Mouse (Mus musculus) midbrain, postnatal 0 days (tissue): ENCODE results near the gene Apobr. TPM values are rescaled to one million over a fixed set of nuclear protein-coding genes. Genes with fewer than 3 reads are reported as not detected.

Experiments used
- ATAC-seq: fragments of 200-750 bp; cut with Nextera tagmentation; 2 replicates; pipeline ENCODE4 v1.8.0; 2017; ENCODE audit warnings: moderate number of reproducible peaks, mild to moderate bottlenecking, moderate TSS enrichment, moderate library complexity; ENCODE audit not compliant: low FRiP score
- DNase-seq: peaks from one replicate; pipeline ENCODE4 v3.0.0-alpha.2; 2015; ENCODE audit warnings: low spot score
- H3K27ac ChIP-seq: fragments of 300-500 bp; sonication (generic); 2 replicates; pipeline ENCODE4 v1.5.1; 2014; ENCODE audit warnings: low read depth, mild to moderate bottlenecking, low read length, mixed read lengths
- H3K27me3 ChIP-seq: fragments of 300-500 bp; sonication (generic); 2 replicates; pipeline ENCODE4 v1.6.1; 2014; ENCODE audit warnings: low read length, control low read depth, mixed read lengths; ENCODE audit not compliant: insufficient read depth
- H3K36me3 ChIP-seq: fragments of 300-500 bp; sonication (generic); 2 replicates; pipeline ENCODE4 v1.6.1; 2014; ENCODE audit warnings: low read length, control low read depth, mixed read lengths; ENCODE audit not compliant: insufficient read depth
- H3K4me1 ChIP-seq: fragments of 300-500 bp; sonication (generic); 2 replicates; pipeline ENCODE4 v1.6.1; 2014; ENCODE audit warnings: mild to moderate bottlenecking, control low read depth, antibody characterized with exemption, low read length, mixed read lengths; ENCODE audit not compliant: insufficient read depth
- H3K4me2 ChIP-seq: fragments of 300-500 bp; sonication (generic); 2 replicates; pipeline ENCODE4 v1.6.1; 2014; ENCODE audit warnings: low read depth, mild to moderate bottlenecking, low read length, mixed read lengths; ENCODE audit not compliant: poor library complexity, severe bottlenecking
- H3K4me3 ChIP-seq: fragments of 300-500 bp; sonication (generic); 2 replicates; pipeline ENCODE4 v1.5.1; 2014; ENCODE audit warnings: low read depth, mild to moderate bottlenecking, low read length, moderate library complexity
- H3K9ac ChIP-seq: fragments of 300-500 bp; sonication (generic); replicated peaks from 2 replicates; pipeline ENCODE4 v1.6.1; 2014; ENCODE audit warnings: mild to moderate bottlenecking, low read length, moderate library complexity, mixed read lengths; ENCODE audit not compliant: poor library complexity, severe bottlenecking
- H3K9me3 ChIP-seq: fragments of 300-500 bp; sonication (generic); 2 replicates; pipeline ENCODE4 v1.6.1; 2016; ENCODE audit warnings: low read length, control low read depth
- CTCF ChIP-seq: IDR thresholded peaks from 2 replicates; pipeline ENCODE4 v1.5.1; 2016; ENCODE audit warnings: antibody characterized with exemption, mild to moderate bottlenecking
- WGBS: fragments of 180-500 bp; shearing (Covaris S2); extraction: QIAGEN DNeasy Blood & Tissue Kit; methylation state at CpG from one replicate; pipeline ENCODE4 v1.1.7; 2014; 5-methylcytosine and 5-hydroxymethylcytosine counted together
- microRNA-seq: library from miRNA; unstranded; fragments of <30 nt; microRNA quantifications from one replicate; pipeline ENCODE4, GENCODE M21; 2016; ENCODE audit warnings: borderline number of aligned reads
- polyA plus RNA-seq: library from polyadenylated mRNA; unstranded; fragments of >200 nt; fragmentation: Nextera tagmentation; extraction: Ambion mirVana; gene quantifications from 2 replicates; pipeline ENCODE4 v1.2.1, GENCODE M21; 2015
- total RNA-seq: library from RNA; depleted of rRNA; stranded (reverse); fragments of >200 nt; gene quantifications from 2 replicates; pipeline ENCODE4 v1.2.3, GENCODE M21; 2014; rRNA removed

The Apobr gene
- total and polyA plus RNA-seq, 2 experiments from 2014 or later = 0.58 TPM; not detected in 1

DNA sequence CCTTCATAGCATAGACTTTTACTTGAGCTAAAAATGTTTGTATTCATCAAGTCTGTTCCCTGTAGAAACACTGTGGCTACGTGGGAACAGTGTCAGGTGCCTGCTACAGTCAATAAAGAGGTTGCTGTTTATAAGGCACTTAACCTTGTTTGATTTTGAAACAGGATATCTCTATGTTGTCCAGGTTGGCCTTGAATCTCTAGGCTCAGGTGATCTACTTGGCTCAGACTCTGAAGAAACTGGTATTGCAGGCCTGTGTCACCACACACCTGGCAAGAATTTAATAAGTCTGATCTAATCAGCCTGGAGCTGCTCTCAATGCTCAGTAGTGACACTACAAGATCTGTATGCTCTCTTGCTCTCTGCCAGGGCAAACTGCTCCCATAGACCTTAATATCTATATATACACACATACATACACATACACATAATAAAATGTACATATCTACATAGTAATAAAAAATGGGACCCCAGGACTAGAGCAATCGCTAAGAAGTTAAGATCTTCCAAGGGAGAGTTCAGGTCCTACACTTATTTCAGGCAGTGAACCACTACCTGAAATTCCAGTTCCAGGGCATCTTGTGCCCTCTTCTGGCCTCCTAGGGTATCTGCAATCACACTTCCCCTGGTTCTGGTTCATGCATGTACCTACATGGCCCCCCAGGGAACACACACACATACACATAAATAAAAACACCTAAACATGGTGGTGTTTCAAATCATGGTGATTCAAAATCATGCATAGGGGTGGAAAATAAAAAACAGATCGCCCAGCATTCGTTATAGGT lies 52.2 kb downstream of the Apobr start:
- H3K4me2 ChIP-seq = no peak overlapping the region
- H3K9me3 ChIP-seq = no peaks in the 10 kb centered on the region
- no peaks in the 10 kb centered on the region for H3K4me1 ChIP-seq
- TF ChIP-seq CTCF = peak; percentile 75
- WGBS = 14% methylated on average over 4 of the region's 4 CpGs
- H3K27me3 ChIP-seq = no peaks in the 10 kb centered on the region
- H3K36me3 ChIP-seq = no peaks in the 10 kb centered on the region
- peak; percentile 49 for DNase-seq
- H3K9ac ChIP-seq = no peak overlapping the region
- ATAC-seq = no peak
- no peak overlapping the region for H3K4me3 ChIP-seq
- H3K27ac ChIP-seq = no peak overlapping the region

Small RNAs within 50 kb of the gene (microRNA-seq; reads per million reads assigned to microRNA genes)
- 1.7 reads per million for gene Mir7059

Other genes with a start within 250 kb of the Apobr start
- gene Lat, start 215.4 kb upstream of the Apobr start, total RNA-seq = 0.42 TPM in 1 of 2 replicates, not detected in the other
- gene Lat, start 215.4 kb upstream of the Apobr start, polyA plus RNA-seq = 0.39 and 0.69 TPM in 2 replicates
- 97.1 and 119 TPM in 2 replicates for gene Spns1, start 207.5 kb upstream of the Apobr start, total RNA-seq
- 88.9 and 89.5 TPM in 2 replicates for gene Spns1, start 207.5 kb upstream of the Apobr start, polyA plus RNA-seq
- gene Nfatc2ip, start 188.2 kb upstream of the Apobr start, total RNA-seq = 6.0 and 6.7 TPM in 2 replicates
- 2.3 and 2.4 TPM in 2 replicates for gene Nfatc2ip, start 188.2 kb upstream of the Apobr start, polyA plus RNA-seq
- not detected in 2 replicates for gene Cd19, start 170.1 kb upstream of the Apobr start, total RNA-seq
- gene Cd19, start 170.1 kb upstream of the Apobr start, polyA plus RNA-seq = 0.23 TPM in 1 of 2 replicates, not detected in the other
- 20.3 and 21.0 TPM in 2 replicates for gene Rabep2, start 156.2 kb upstream of the Apobr start, total RNA-seq
- gene Rabep2, start 156.2 kb upstream of the Apobr start, polyA plus RNA-seq = 18.5 and 18.7 TPM in 2 replicates
- gene Atp2a1, start 121.8 kb upstream of the Apobr start, total RNA-seq = 0.14 and 0.33 TPM in 2 replicates
- 0.35 and 0.56 TPM in 2 replicates for gene Atp2a1, start 121.8 kb upstream of the Apobr start, polyA plus RNA-seq
- gene Sh2b1, start 109.5 kb upstream of the Apobr start, total RNA-seq = 41.3 and 46.8 TPM in 2 replicates
- gene Sh2b1, start 109.5 kb upstream of the Apobr start, polyA plus RNA-seq = 63.9 and 64.9 TPM in 2 replicates
- 68.6 and 86.2 TPM in 2 replicates for gene Tufm, start 97.6 kb upstream of the Apobr start, total RNA-seq
- 101 and 106 TPM in 2 replicates for gene Tufm, start 97.6 kb upstream of the Apobr start, polyA plus RNA-seq
- 80.5 and 84.0 TPM in 2 replicates for gene Atxn2l, start 81.5 kb upstream of the Apobr start, total RNA-seq
- 52.1 and 65.4 TPM in 2 replicates for gene Atxn2l, start 81.5 kb upstream of the Apobr start, polyA plus RNA-seq
- gene Eif3c, start 18.5 kb upstream of the Apobr start, total RNA-seq = 111 and 123 TPM in 2 replicates
- gene Eif3c, start 18.5 kb upstream of the Apobr start, polyA plus RNA-seq = 179 and 213 TPM in 2 replicates
- 32.1 and 38.9 TPM in 2 replicates for gene Cln3, start 875 bp downstream of the Apobr start, total RNA-seq
- 23.9 and 31.2 TPM in 2 replicates for gene Cln3, start 875 bp downstream of the Apobr start, polyA plus RNA-seq
- gene Il27, start 10.0 kb downstream of the Apobr start, total RNA-seq = not detected in 2 replicates
- not detected in 2 replicates for gene Il27, start 10.0 kb downstream of the Apobr start, polyA plus RNA-seq
- gene Nupr1, start 45.9 kb downstream of the Apobr start, total RNA-seq = 5.7 and 9.9 TPM in 2 replicates
- gene Nupr1, start 45.9 kb downstream of the Apobr start, polyA plus RNA-seq = 16.9 and 21.4 TPM in 2 replicates
- gene Sgf29, start 64.4 kb downstream of the Apobr start, total RNA-seq = 44.4 and 46.6 TPM in 2 replicates
- gene Sgf29, start 64.4 kb downstream of the Apobr start, polyA plus RNA-seq = 48.0 and 56.0 TPM in 2 replicates
- gene Sult1a1, start 91.5 kb downstream of the Apobr start, total RNA-seq = 18.4 and 21.1 TPM in 2 replicates
- 17.5 and 18.8 TPM in 2 replicates for gene Sult1a1, start 91.5 kb downstream of the Apobr start, polyA plus RNA-seq
- gene Bola2, start 110.5 kb downstream of the Apobr start, total RNA-seq = 50.2 and 160 TPM in 2 replicates
- 143 and 146 TPM in 2 replicates for gene Bola2, start 110.5 kb downstream of the Apobr start, polyA plus RNA-seq
- 21.7 and 25.0 TPM in 2 replicates for gene Slx1b, start 110.8 kb downstream of the Apobr start, total RNA-seq
- gene Slx1b, start 110.8 kb downstream of the Apobr start, polyA plus RNA-seq = 10.9 and 11.1 TPM in 2 replicates
- gene Coro1a, start 122.8 kb downstream of the Apobr start, total RNA-seq = 87.1 and 98.9 TPM in 2 replicates
- gene Coro1a, start 122.8 kb downstream of the Apobr start, polyA plus RNA-seq = 93.4 and 105 TPM in 2 replicates
- 121 and 145 TPM in 2 replicates for gene Mapk3, start 174.7 kb downstream of the Apobr start, total RNA-seq
- gene Mapk3, start 174.7 kb downstream of the Apobr start, polyA plus RNA-seq = 120 and 125 TPM in 2 replicates
- 0.66 TPM in 1 of 2 replicates, not detected in the other for gene Gdpd3, start 181.4 kb downstream of the Apobr start, total RNA-seq
- gene Gdpd3, start 181.4 kb downstream of the Apobr start, polyA plus RNA-seq = 1.3 TPM in 2 replicates
- 196 and 209 TPM in 2 replicates for gene Ypel3, start 192.0 kb downstream of the Apobr start, total RNA-seq
- gene Ypel3, start 192.0 kb downstream of the Apobr start, polyA plus RNA-seq = 219 and 235 TPM in 2 replicates
- gene Tbx6, start 196.5 kb downstream of the Apobr start, total RNA-seq = 0.16 and 1.1 TPM in 2 replicates
- gene Tbx6, start 196.5 kb downstream of the Apobr start, polyA plus RNA-seq = 0.21 and 0.38 TPM in 2 replicates
- gene Ppp4c, start 207.6 kb downstream of the Apobr start, total RNA-seq = 107 and 137 TPM in 2 replicates
- gene Ppp4c, start 207.6 kb downstream of the Apobr start, polyA plus RNA-seq = 127 and 135 TPM in 2 replicates
- gene Fam57b, start 212.7 kb downstream of the Apobr start, total RNA-seq = 52.5 and 60.2 TPM in 2 replicates
- gene Fam57b, start 212.7 kb downstream of the Apobr start, polyA plus RNA-seq = 56.3 and 57.1 TPM in 2 replicates
- gene 4930451I11Rik, start 246.7 kb downstream of the Apobr start, total RNA-seq = not detected in 2 replicates
- 1.1 TPM in 1 of 2 replicates, not detected in the other for gene 4930451I11Rik, start 246.7 kb downstream of the Apobr start, polyA plus RNA-seq